Mouse (Mus musculus) v-Abl transformed pro-B cells (cell line): ENCODE data around the gene Nabp2.

Experiments
- in situ Hi-C, 2 experiments: fragments of 400-800 bp; cut with MboI; formaldehyde crosslinking; loops; one replicate each; pipeline ENCODE4 v1.15.1; 2025; ENCODE audit not compliant: unreplicated experiment in 2 of 2

Gene Nabp2

DNA sequence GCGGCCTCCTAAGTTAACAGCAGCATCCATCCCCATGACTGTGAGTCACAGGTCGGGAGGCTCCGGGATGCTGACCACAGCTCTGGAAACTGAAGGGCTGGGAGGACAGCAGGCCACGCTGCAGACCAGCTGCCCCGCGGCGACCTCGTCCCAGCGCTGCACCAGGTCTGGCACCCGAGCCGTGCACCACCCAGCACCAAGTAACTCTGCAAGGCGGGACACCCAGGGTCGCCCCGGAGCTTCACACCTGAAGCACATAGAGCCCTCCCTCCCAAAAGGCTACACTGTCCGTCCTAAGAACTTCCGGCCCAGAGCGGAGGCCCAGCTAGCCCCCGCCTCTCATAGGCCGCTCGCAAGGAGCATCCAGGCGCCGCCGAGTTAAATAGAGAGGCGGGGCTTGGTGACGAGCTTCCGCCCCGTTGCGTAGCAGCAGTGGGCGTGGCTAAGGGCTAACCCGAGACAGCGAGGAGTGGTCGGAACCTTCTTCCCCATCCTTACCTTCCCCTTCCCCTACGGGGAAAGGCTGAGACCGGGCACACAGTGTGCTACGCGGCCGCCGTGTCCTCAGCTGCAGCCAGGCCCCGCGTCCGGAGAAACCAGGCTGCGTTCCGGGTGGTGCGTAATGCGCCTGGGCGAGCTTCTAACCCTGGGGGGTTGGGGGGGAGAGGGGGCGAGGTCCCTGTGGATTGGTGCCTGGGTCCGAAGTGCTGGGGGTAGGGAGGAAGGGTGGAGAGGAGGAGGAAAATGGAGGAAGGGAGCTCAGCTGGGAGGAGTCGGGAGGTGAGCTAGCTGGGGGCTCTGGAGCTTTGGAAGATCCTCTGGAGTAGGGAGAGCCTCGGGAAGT is at the start of gene Nabp2, which contains the start of gene Rnf41:
Nabp2 (minus strand) TSS at position 282 of the 844 bp plus-strand sequence.
Rnf41 (plus strand) TSS at position 447 of the 844 bp plus-strand sequence.
- in situ Hi-C loops: no loop called here

DNA sequence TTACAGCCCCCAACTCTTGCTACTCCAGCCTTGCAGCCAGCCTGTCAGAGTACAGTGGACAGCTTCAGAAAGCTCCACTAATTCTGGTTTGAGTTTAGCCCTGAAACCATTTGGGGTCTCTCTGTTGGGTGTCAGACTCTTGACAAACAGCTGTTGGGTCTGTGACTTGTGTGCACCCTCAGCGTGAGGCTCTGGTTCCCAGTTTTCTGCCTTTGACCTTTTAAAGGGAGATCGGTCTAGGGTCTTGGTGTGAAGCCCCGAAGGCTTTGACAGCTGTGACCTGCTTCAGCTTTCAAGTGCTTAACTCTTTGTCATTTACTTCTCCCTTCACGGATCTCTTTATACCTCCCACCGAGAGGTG is 49.0 kb upstream of the Nabp2 start:
- in situ Hi-C loops: loop anchor here (5.0 to 25.0 kb wide), 4 partner anchors 67 to 435 kb away; partner anchors contain the start of genes Esyt1 (in 1 of the 2) and Gdf11 (in 1 of the 2)

DNA sequence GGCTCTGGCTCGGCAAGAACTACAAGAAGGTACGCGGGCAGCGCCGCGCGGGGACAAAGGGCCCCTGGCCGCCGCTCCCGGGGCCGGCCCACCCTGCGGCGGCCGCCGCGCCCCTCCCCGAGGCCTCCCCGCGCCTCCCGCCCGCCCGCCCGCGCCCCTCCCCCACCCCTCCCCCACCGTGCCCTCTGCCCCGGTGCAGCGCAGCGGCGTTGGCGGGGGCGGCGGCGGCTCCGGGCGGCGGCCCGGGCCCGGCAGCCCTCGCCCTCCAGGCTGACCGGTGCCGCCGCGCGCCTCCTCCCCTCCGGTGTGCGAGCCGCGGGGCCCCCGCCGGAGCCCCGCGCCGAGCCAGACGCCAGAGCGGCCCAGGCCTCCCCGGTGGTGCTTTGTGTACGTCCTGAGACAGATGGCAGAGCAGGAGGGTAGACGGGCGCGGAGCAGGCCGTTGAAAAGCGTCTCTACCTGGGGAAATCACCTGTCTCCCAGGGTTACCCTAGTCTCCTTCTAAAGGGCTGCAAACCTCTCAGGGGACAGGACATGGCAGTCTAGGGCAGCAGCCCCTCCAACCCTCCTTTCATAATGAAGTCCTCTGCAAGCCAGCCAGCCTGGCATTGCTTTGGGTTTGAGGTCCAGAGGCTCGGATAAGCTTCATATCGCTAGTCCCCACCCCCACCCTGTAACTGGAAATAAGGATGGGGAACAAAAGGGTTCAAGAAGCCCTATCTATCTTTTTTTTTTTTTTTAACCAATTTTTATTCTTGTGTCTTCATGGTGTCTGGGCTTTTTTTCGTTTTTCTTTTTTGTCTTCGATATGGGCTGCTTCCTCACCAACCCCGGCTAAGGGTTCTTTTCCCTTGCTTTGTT is 48.3 kb upstream of the Nabp2 start:
- in situ Hi-C loops: loop anchor here (5.0 to 25.0 kb wide), 6 partner anchors 68 to 435 kb away; partner anchors contain the start of genes Coq10a (in 1 of the 2), Esyt1 (in 1 of the 2), Gdf11 (in 1 of the 2) and Spryd4 (in 1 of the 2)

DNA sequence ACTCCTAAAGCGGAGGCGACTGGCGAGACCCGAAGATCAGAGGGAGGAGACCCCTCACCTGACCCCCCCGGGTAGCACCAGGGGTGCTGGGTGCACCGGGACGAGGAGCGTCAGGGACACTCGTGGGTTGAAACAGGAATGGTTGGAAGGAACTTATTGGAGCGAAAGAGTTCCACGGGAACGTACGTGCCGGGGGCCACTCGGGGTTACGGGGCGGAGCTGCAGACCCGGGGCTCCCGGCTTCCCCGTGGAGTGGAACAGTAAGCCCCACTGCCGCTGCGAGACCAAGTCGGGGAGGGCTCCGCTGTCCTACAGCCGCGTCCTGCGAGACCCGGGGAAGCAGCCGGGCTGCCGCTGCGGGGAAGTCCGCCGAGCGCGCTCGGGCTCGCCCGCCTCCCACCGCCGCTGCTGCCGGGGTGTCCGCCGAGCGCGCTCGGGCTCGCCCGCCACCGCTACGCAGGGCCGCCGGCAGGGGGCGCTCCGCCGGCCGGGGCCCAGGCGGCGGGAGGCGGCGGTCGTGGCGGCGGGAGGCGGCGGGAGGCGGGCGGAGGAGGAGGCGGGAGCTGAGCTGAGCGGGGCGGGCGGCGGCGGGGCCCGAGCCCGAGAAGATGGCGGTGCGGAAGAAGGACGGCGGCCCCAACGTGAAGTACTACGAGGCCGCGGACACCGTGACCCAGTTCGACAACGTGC is 47.6 kb upstream of the Nabp2 start, which contains the start of gene Smarcc2:
Smarcc2 (plus strand) TSS at position 530 of the 690 bp plus-strand sequence.
- in situ Hi-C loops: loop anchor here (5.0 to 25.0 kb wide), 3 partner anchors 92 to 347 kb away; partner anchors contain the start of genes Coq10a (in 1 of the 2) and Spryd4 (in 1 of the 2)

DNA sequence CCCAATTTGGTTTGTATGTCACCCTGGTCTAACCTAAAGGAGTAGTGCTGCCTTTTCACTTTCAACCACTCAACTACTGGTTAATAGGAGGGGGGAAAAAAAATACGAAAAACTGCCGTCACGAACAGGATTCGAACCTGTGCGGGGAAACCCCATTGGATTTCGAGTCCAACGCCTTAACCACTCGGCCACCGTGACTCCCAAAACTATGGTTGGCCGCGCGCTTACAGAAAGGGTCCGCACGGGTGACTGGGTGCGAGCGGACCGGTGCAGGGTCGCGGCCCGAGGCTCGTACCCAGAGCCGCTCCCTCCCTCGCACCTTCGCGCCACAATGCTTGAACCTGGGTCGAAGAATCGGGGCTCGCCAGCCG is 47.0 kb upstream of the Nabp2 start:
- in situ Hi-C loops: loop anchor here (5.0 to 25.0 kb wide), 3 partner anchors 91 to 346 kb away; partner anchors contain the start of genes Coq10a (in 1 of the 2) and Spryd4 (in 1 of the 2)

DNA sequence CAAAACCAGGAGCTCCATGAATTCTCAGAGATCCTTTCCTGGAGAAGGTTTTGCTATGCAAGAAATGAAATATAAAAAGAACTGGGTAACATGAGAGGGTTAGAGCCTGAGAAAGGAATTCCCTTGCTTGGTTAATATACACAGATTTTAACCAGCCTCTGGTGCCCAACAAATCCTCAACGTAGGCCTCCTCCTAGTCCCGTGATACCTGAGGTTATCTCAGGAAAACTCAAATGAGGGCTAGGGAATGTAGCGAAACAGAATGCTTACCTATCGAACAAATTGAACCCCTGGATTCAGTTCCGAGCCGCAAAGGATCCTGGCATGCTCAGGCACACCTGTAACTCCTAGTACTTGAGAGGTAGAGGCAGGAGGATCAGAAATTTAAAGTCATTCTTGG is 46.4 kb upstream of the Nabp2 start:
- in situ Hi-C loops: loop anchor here (5.0 to 25.0 kb wide), 3 partner anchors 90 to 345 kb away; partner anchors contain the start of genes Coq10a (in 1 of the 2) and Spryd4 (in 1 of the 2)

DNA sequence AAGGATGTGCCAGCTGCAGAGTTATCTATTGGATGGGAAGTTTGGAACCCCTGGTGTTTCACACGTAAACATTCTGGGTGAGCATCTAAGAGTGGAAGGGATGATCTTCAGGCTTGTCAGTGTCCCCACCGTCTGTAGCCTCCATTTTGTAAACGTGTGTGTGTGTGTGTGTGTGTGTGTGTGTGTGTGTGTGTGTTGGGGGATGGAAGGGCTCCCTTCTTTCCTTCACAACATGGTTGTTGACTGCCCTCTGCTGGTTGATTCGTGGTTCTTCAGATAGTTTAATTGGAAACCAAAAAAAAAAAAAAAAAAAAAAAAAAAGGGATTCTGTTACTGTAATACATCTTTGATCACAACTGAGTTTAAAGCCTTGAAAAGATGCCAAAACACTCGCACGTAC is 44.0 kb upstream of the Nabp2 start:
- in situ Hi-C loops: loop anchor here (5.0 to 25.0 kb wide), 3 partner anchors 88 to 343 kb away; partner anchors contain the start of genes Coq10a (in 1 of the 2) and Spryd4 (in 1 of the 2)

DNA sequence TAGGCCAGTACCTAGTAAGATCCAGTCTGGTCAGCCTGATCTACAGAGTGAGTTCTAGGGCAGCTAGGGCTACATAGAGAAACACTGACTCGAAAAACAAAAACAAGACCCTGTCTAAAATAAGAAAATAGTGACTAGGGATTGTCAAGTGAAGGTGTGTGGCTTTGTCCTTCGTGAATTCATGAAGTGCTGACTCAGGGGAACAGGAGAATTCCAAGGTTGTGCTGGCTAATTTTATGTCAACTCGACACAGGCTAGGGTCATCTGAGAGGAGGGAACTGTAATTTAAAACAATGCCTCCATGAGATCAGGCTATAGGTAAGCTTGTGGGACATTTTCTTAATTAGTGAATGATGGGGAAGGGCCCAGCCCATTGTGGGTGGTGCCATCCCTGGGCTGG is 43.2 kb upstream of the Nabp2 start:
- in situ Hi-C loops: loop anchor here (5.0 to 25.0 kb wide), 3 partner anchors 117 to 342 kb away; partner anchors contain the start of genes Cs (in 2 of the 2) and Spryd4 (in 1 of the 2)

DNA sequence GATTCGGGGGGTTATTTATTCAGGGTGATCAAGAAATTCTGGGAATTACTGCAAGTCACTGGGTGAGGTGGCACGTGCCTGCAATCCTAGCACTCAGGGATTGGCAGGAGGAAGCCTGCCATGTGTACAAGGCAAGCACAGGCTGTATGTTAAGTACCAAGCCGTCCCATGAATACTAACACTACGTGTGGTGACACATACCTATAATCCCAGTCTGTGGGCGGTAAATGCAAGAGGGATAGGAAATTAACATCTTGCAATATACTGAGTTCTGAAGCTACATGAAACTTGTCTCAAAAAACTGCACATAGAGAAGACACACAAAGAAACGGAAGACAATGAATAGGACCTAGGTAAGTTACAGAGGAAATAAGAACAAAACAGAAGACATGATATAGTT is 39.7 kb upstream of the Nabp2 start:
- in situ Hi-C loops: loop anchor here (5.0 to 25.0 kb wide), 3 partner anchors 114 to 339 kb away; partner anchors contain the start of genes Cs (in 2 of the 2) and Spryd4 (in 1 of the 2)

DNA sequence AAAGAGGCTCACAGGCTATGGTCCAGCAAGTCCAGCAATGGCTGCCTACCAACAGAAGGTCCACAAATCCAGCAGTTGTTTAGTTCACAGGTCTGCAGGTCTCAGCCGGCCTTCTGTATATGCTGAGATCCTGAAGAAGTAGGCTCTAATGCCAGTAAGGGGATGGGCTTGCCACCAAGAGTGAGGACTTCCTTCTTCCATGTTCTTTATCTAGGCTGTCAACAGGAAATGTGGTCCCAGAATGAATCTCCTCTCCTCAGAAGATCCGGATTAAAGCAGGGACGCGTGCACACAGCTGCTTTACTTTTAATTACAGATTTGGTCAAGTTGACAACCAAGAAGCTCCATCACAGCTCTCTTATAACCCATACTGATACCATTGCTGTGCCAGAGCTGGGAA is 34.1 kb upstream of the Nabp2 start:
- in situ Hi-C loops: no loop called here

DNA sequence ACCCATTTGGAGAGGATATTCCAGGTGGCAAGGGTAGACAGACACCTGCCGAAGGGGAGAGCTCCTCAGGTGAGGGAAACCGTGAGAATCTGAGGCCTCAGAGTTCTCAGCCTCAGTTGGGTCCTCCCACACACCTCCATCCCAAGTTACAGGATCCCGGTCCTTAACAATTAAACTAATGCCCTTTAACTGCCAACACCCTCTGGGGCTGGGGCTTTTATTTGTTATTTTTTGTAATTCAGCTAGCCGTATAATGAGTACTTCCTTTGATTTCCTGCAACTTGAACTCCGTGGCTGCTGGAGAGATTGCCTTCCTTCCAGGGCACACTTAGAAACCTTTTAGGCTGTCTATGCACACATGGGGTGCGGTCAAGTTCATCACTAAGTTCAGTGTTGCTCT is 33.1 kb upstream of the Nabp2 start:
- in situ Hi-C loops: loop anchor here (5.0 kb wide), 1 partner anchor 37 kb away; no protein-coding TSS in a partner anchor

DNA sequence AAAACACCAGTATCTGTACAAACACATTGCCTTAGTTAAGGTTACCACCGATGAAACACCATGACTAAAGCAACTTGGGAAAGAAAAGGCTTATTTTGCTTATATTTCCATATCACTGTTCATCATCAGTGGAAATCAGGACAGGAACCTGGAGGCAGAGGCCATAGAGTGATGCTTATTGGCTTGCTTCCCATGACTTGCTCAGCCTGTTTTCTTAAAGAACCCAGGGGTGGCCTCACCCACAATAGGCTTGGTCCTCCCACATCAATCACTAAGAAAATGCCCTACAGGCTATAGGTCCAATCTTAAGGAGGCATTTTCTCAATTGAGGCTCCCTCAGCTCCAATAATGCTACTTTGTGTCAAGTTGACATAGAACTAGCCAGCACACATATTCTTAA is 31.4 kb upstream of the Nabp2 start:
- in situ Hi-C loops: loop anchor here (5.0 kb wide), 1 partner anchor 35 kb away; no protein-coding TSS in a partner anchor

DNA sequence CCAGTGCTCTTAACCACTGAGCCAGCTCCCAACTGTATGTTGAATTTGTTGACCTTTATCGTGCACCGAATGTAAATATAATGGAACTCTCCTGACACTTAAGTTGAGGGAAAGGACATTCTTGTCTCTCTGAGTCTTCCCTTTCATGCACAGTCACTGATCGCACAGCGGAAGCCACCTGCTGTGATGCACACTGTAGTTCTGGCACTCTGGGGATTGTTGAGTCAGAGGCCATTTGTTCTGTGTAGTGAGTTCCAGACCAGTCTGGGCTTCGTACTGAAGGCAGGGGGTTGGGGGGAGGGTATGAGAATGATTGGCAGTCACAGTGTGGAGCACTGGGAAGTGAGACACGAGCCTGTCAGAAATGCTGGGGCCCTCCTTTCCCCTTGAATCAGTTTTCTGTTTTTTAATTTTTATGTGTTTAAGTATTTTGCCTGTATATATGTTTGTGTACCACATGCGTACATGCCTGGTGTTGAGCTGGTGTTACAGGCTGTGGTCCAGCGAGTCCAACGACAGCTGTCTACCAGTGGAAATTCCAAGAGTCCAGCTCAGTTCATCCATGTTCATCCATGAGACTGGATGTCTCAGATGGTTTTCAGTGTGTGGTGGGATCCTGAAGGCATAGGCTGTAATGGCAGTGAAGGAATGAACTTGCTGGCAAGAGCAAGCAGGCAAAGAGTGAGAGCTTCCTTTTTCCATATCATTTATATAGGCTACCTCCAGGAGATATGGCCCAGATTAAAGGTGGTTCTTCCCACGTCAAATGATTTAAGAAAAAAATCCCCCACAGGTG is 30.2 kb upstream of the Nabp2 start:
- in situ Hi-C loops: loop anchor here (5.0 kb wide), 1 partner anchor 34 kb away; no protein-coding TSS in a partner anchor

DNA sequence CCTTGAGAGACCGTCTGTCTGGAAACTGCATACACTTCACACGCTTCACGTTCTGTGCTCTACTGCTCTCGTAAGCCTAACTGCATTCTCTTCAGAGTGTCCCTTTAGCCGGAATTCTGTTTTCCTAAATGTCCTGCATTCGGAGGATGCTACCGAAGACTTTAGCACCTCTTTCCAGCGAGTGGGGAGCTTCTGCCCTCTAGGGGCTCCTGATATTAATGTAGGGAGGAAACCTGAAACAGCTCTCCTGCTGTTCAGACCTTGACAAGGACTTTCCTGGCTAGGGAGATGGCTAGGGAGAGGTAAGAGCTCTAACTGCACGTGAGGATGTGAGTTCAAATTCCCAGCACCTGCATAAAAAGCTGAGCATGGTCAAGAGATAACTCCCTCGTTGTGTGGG is 29.1 kb upstream of the Nabp2 start:
- in situ Hi-C loops: loop anchor here (5.0 kb wide), 1 partner anchor 33 kb away; no protein-coding TSS in a partner anchor

DNA sequence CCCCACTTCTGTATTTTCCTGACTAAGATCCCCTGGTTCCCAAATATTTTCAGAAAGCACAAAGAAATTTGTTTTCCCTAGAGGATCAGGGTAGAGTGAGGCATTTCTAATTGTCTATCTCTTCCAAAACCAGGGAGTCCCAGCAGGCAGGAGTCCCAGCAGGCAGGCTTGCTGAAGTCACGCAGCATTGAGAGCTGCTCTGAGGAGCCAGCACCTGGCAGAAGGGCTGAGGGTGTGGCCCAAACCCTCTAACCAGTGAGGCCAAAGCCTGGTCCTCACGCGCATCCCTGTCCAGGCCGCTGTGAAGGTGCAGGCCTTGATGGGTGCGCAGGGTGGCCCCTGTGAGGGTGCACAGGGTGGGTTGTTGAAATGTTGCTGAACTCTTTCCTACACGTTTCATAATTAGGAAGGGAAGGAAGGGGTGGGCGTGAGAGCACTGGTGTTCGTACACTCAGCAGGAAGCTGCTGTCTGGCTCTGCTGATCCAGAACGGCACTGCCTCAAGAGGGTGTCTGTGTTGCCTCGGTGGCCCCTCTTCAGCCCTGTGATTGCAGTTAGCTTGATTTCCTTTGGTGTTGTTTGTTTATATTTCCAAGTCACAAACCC is 27.5 kb upstream of the Nabp2 start:
- in situ Hi-C loops: no loop called here

DNA sequence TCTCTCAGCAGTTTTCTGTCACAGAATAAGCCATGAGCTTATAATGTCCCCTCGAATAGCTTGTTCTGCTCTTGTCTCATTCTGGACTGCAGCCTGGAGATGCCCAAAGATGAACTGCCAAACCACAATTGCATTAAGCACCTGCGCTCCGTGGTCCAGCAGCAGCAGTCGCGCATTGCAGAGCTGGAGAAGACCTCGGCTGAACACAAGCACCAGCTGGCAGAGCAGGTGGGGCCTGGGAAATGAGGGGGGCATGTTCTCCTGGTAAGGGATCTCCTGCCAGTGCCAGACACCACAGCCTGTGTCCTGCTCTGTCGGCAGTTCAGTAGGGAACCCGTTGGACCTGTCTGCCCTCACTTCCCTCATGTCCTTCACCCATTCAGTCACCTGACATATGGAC is 25.1 kb upstream of the Nabp2 start:
- in situ Hi-C loops: no loop called here

DNA sequence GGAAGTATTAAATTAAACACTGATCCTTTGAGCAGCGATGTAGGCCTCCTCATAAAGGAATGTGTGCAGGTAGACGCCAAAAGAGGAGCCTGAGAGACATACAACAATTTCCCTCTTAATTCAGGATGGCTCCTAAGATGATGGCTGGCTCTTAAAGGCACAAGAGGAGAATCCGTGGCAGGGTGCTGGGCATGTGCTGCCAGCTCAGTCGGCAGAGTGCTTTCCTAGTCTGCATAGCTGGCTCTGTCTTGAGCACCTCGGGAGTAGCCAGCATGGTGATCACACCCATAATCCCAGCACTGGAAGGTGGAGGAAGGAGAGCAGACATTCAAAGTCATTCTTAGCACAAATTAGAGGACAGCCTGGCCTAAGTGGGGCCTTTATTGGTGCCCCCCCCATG is 24.6 kb upstream of the Nabp2 start:
- in situ Hi-C loops: no loop called here

DNA sequence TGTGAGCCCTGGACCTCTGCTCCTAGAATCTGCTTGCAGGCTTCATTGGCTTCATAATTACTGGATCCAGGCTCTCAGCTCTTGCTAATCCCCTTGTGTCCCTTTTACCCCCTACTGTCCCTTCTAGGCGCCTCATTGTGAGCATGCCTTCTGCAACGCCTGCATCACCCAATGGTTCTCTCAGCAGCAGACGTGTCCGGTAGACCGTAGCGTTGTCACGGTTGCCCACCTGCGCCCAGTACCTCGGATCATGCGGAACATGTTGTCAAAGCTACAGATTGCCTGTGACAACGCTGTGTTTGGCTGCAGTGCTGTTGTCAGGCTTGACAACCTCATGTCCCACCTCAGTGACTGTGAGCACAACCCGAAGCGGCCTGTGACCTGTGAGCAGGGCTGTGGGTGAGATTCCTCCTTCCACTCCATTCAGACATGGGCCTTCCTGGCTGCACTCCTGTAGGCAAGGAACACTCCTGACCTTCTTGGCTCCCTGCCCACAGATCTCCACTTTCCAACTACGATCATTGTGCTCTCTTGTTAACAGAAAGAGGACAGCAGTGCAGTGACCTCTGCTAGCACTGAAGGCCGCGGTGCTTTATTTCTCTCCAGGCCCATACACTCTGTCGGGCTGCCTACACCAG is 24.0 kb upstream of the Nabp2 start:
- in situ Hi-C loops: no loop called here
